Mouse (Mus musculus) urinary bladder, adult 2 months (tissue): Measurements from ENCODE around the gene Rassf3. TPM values are rescaled to one million over a fixed set of nuclear protein-coding genes. Genes with fewer than 3 reads are reported as not detected.

Source experiments
- DNase-seq: peaks from one replicate; pipeline ENCODE4 v3.0.0; 2022; ENCODE audit warnings: low spot score
- polyA plus RNA-seq: library from polyadenylated mRNA; depleted of rRNA; stranded (reverse); fragments of >200 nt; gene quantifications from 2 replicates; pipeline ENCODE4 v1.2.3, GENCODE M21; 2012

Rassf3 gene
- polyA plus RNA-seq, 1 experiment = 106 TPM

GRCm38 (mm10) chr10:121429981-121430682 is 46.0 kb downstream of the Rassf3 start:
- no peak for DNase-seq

GRCm38 (mm10) chr10:121429581-121429980 is 46.6 kb downstream of the Rassf3 start:
- no peak for DNase-seq

DNA sequence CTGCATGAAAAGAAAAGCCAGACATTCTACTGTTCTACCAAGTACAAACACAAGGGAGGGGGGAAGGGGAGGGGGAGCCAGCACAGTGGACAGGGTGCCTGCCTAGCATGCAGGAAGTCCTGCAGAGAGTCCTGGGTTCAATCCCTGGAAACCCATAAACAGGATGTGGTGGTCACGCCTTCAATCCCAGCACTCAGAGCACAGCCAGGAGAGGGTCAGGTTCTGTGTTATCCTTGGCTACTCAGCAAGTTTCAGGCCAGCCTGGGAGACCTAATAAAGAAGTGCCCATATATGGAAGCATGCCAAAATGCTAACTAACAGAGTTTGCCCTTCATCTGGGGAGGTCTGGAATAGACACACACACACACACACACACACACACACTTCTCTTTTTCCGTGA is 47.1 kb downstream of the Rassf3 start:
- DNase-seq = no peak

DNA sequence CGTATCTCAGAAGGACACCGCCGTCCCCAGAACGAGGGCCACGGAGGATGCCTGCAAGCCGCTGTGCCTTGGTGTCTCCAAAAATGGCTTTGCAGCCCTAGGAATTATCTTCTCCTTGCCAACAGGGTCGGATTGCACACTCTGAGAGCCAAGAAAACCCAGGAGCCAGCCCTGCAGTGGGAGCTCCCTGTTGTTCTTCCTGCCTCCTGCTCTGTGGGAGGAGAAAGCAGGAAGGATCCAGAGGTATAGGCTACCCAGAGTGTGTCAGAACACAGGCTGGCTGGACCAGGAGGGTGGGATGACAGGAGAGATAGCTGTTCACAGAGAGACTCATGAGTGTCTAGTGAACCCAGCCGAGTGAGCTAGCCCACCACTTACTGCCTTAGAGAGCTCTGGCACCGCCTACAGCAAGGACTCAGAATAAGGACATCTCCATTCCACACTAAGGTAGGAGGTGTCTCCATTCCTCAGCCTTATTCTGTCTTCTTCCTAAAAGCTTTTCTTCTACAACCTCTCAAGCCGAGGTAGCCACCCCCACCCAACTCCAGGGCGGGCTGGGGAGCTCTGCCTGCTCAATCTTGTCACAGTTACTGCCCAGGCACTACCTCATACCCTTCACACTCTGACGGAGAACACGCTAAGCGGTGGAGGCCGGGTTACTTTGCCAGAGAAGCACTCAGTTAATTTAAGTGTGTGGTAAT is 48.0 kb downstream of the Rassf3 start:
- no peak for DNase-seq

DNA sequence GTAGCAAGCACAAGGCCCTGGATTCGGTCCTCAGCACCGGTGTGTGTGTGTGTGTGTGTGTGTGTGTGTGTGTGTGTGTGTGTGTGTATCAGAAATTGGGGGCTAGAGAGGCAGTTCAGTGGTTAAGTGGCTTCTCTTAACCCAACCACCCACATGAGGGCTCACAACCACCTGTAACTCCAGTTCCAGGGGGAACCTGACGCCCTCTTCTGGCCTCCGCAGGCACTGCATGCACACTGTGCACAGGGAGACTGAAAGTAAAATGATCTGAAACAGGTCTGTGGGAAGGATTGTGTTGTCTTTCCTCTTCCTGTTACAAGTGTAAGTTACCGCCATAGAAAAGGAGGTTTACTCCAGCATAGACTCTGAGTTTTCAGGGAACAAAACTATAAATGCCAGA is 49.0 kb downstream of the Rassf3 start:
- no peak for DNase-seq

DNA sequence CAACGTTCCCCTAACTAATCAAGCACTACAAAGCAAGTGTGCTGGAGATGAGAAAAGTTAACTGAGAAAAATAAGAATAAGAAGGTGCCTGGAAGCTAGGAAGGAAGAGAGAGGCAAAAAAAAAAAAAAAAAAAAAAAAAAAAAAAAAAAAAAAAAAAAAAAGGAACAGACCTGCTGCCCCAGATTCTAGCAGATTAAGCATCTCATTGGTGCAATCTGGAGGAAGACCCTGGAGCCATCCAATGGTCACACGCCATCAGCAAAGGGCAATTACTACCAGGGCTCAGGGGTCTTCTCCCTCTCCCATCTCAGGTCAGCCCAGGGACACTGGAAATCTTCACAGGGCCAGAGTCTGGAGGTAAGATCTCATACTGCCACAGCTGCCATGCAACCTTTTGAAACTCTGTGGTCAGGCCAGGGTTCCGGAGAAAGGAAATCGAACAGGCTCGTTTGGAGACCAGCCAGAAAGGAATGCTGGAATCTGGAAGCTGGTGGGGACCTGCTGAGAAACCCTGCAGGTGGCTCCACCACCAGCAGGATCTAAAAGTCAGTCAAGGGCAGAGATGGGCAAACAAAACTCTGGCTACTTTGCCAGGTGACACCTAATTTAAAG is 49.6 kb downstream of the Rassf3 start:
- no peak for DNase-seq

DNA sequence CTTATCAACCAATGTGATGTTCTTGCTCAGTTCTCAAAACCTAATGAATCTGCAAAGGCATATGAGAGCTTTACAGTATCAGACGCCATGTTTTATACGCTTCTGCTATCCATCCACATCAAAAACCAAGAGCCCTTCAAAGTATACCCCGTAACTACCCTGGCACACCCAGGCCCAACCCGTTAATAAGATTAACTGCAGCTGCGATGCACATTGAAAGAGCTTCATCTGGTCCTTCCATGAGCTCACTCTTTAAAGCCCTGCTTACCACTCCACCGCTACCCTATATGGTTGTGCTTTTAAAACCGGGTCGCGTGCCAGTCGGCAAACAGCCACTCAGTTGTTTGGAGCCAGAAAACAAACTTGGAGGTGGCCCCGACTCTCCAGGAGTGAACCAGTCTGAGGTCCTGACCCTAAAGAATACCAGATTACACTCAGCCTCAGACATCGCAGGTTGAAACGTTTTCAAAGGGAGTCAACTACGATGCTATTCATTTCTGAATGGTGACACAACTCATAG is 50.6 kb downstream of the Rassf3 start:
- no peak for DNase-seq

DNA sequence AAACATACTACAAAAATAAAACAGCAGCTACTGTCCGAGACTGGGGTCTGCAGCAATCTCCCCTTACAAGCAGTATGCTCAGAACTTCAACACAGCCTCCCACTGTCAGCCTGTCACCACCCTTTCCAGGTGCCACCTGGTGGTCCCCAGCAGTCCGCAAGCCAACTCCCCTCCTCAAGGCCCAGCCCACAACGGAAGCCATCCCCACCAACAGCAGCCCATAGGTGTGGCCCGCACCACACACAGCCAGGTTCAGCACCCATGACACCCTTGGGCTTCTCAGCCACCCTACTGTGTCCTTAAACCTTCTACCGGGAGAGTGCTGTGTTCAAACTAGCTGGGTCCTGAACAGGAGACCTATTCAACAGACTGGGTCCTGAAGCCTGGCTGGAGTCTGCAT is 51.1 kb downstream of the Rassf3 start:
- no peak for DNase-seq

- no peak for DNase-seq
Measured at GRCm38 (mm10) chr10:121424455-121424854, 51.7 kb downstream of the Rassf3 start.

DNA sequence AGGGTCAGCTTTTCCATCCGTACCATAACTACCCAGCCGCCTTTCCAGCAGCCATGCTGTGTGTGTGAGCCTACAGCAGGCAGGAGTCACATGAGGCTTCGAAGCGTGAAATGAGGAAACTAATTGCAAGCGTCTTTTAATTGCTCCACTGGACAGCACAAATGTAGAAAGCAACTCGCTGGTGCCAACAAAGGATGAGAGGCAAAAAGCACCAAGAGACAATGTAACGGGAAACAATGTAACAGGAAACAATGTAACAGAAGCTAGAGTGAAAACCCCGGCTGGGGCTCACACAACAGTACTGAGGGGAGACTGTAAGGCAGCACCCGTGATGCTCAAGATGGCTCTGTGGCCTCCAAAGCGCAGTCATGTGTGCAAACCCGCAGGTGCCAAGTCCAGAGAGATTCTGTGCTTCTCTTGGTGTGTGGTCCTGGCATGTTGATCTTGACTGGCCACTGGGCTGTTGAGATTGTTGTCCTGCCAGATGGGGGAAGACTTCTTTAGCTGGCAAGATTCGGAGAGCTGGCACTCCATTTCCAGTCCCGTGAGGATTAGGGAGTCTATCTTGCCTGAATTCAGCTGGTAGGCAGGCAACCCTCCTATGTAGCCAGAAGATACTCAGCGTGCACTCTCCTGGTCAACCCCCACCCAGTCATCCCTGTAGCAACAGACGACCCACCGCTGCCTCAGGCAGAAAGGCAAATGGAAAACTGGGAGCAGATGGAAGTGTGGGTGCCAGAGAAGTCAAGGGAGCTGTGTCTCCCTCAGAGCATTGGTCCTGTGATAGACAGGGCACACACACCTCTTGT is 52.4 kb downstream of the Rassf3 start:
- no peak for DNase-seq

GRCm38 (mm10) chr10:121422294-121422693 is 53.9 kb downstream of the Rassf3 start:
- DNase-seq = no peak

DNA sequence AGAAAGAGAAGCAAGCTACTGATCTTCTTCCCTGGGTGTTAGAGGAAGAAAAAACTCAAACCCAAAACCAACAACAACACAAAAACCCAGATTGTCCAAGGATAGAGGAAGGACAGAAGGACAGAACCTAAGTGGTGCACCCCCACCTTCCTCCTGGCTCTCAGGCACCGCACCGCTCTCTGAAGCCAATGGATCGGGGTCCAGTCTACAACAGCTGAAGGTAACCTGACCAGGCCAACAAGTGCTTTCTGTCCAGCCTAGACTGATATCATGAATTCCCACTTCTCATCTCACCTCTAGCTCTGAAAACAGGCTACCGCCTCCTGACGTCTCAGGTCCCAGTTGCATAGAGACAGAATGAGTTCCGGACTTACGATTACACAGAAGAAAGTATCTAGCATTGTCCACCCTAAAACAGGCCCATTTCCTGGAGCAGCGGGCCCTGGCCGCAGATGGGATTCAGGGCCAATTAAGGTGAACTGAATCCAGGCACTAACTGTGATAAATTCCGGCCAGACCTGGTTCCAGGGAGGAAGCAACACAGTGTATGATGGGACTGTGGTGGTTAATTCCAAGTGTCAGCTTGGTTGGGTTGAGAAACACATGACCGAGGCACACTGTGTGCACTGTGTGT is 54.4 kb downstream of the Rassf3 start:
- DNase-seq = no peak

DNA sequence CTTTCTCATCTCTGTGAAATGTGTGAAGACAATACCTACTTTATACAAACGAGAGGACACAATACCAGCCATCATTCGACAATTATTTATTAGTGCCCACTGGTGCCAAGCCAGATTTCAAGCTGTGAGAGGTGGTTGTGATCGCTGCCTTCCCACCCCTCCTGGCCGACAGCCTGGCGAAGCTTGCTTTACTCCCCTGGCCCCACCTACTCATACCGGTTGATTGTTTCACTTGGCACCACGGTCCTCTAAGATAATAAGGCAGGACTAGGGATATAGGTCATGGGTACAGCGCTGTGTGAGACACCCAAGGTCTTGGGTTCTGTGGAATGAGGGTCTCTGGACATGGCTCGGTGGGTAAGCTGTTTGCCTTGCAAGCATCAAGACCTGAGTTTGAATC is 55.1 kb downstream of the Rassf3 start:
- DNase-seq = no peak

DNA sequence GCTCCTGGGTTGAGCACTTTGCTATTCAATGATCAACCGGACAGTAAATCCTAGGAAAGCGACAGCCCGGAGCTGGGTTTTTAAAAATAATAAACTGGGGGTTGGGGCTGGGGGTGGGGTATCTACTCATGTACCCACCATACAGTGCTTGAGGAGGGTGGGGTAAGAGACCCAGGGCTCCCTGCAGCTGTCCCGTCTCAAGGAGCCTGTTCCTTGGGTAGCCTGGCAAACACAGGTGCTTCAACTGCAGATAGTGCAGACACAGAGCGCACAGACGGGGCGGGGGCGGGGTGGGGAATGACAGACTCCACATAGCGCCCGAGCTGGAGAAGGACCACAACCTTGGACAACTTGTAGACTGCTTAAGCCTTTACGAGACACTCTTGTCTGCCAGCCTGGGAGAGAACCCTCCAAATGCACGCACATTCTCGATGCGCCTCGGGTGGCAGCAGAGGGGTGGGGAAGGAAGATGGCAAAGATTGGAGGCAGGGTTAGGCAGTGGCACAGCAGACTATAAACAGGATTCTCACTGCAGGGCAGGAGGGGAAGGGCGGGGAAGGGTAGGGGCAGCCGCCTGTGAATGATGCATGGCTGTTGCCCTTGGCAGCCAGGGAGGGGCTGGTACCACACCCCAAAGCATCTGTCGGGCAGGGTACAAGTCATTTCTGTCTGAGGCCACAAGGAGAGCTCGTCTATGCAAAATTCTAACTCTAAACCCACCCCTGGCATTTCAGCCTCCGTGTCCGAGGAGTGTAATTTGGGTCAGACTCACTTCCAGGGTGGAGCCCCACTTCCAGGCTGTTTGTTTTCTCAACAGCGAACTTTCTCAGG is 56.3 kb downstream of the Rassf3 start:
- DNase-seq = no peak

- DNase-seq = no peak
Measured at GRCm38 (mm10) chr10:121418835-121419234, 57.3 kb downstream of the Rassf3 start.

DNA sequence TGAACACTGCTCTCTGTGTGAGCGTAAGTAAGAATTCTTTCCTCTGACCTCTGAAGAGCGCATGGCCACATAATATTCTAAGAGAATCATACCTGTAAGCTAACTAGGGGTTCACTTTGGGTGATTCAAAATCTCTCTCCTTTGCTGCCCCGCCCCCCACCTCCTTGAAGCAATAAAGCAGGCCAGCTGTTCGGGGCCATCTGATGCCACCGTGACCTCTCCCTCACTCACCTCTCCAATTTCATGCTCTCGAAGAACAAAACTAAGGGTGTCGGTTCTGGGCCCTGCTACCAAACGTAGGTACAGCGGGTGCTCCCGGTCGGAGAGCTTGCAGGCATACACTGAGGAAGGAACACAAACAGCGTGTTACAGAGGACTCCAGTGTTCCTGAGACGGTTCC is 62.0 kb downstream of the Rassf3 start:
- no peak for DNase-seq

- no peak for DNase-seq
Measured at GRCm38 (mm10) chr10:121412824-121413223, 63.3 kb downstream of the Rassf3 start.

- DNase-seq = no peak
Measured at GRCm38 (mm10) chr10:121411721-121412455, 64.3 kb downstream of the Rassf3 start.

- no peak for DNase-seq
Measured at GRCm38 (mm10) chr10:121409717-121410116, 66.4 kb downstream of the Rassf3 start.

GRCm38 (mm10) chr10:121403946-121404345 is 72.2 kb downstream of the Rassf3 start:
- no peak for DNase-seq
